Mouse (Mus musculus) CH12.LX (cell line): ENCODE results near the gene Ilkap.

ENCODE experiments used
- CHD1 ChIP-seq: IDR thresholded peaks from 2 replicates; pipeline ENCODE4 v1.6.1; 2012; ENCODE audit warnings: low read depth, low read length, improper control_type of control experiment, inconsistent platforms
- CTCF ChIP-seq, 2 experiments: IDR thresholded peaks in 1 of 2; conservative IDR thresholded peaks in 1 of 2; 2 replicates each; pipeline ENCODE4 v1.5.1; 2011 to 2012; ENCODE audit warnings: low read depth in 2 of 2, low read length in 2 of 2, improper control_type of control experiment in 1 of 2, inconsistent platforms in 1 of 2, mild to moderate bottlenecking in 1 of 2, moderate library complexity in 1 of 2
- ELF1 ChIP-seq: IDR thresholded peaks from 2 replicates; pipeline ENCODE4 v1.6.1; 2014; ENCODE audit warnings: low read depth, mild to moderate bottlenecking, inconsistent platforms, low read length, improper control_type of control experiment
- EP300 ChIP-seq: IDR thresholded peaks from 2 replicates; pipeline ENCODE4 v1.6.1; 2011; ENCODE audit warnings: low read length, improper control_type of control experiment
- MAZ ChIP-seq: IDR thresholded peaks from 2 replicates; pipeline ENCODE4 v1.6.1; 2012; ENCODE audit warnings: low read depth, mild to moderate bottlenecking, inconsistent platforms, low read length, improper control_type of control experiment, moderate library complexity
- PAX5 ChIP-seq: IDR thresholded peaks from 2 replicates; pipeline ENCODE4 v1.6.1; 2012; ENCODE audit warnings: low read length, inconsistent platforms, mixed read lengths
- POLR2A ChIP-seq: IDR thresholded peaks from 2 replicates; pipeline ENCODE4 v1.6.1; 2011; ENCODE audit warnings: low read depth, mild to moderate bottlenecking, improper control_type of control experiment, low read length
- TCF12 ChIP-seq: IDR thresholded peaks from 2 replicates; pipeline ENCODE4 v1.6.1; 2014; ENCODE audit warnings: low read depth, mild to moderate bottlenecking, inconsistent platforms, low read length, improper control_type of control experiment
- ZC3H11A ChIP-seq: IDR thresholded peaks from 2 replicates; pipeline ENCODE4 v1.6.1; 2012; ENCODE audit warnings: low read depth, mild to moderate bottlenecking, inconsistent platforms, low read length, improper control_type of control experiment
- ZKSCAN1 ChIP-seq: IDR thresholded peaks from 2 replicates; pipeline ENCODE4 v1.6.1; 2012; ENCODE audit warnings: low read depth, inconsistent platforms, low read length, improper control_type of control experiment, borderline replicate concordance
- ZMIZ1 ChIP-seq: IDR thresholded peaks from 2 replicates; pipeline ENCODE4 v1.6.1; 2012; ENCODE audit warnings: low read depth, mild to moderate bottlenecking, inconsistent platforms, low read length, improper control_type of control experiment
- ZNF384 ChIP-seq: IDR thresholded peaks from 2 replicates; pipeline ENCODE4 v1.6.1; 2012; ENCODE audit warnings: low read depth, low read length, improper control_type of control experiment, inconsistent platforms

GRCm38 (mm10) chr1:91364822-91365644, 33.6 kb downstream of the Ilkap start:
- TF ChIP-seq EP300 (no peak), CTCF (conservative IDR thresholded peaks at IDR 0.05 in 1 of 2, IDR thresholded peaks at IDR 0.05 in 1 of 2; ENCODE audit: low read depth in 2 of 2, low read length in 2 of 2) (no peak), ZC3H11A (no peak), ZMIZ1 (no peak), MAZ (no peak), PAX5 (no peak), ELF1 (no peak), ZNF384 (no peak), CHD1 (no peak), TCF12 (no peak), POLR2A (no peak), ZKSCAN1 (no peak)
